Mouse (Mus musculus) embryo, embryonic 9.5 days (tissue): ENCODE measurements at regions not wholly inside any gene's neighbourhood (a gene's known extent, or its start where the extent isn't known, plus 50 kb on each side); places are given as distances from the start of the nearest gene placed in this dataset.
A peak's percentile ranks its signal among the peaks of the same experiment; 100 is the strongest.

Source experiments
- DNase-seq: peaks from one replicate; pipeline ENCODE4 v3.0.0-alpha.2; 2017; ENCODE audit errors: extremely low spot score

DNA sequence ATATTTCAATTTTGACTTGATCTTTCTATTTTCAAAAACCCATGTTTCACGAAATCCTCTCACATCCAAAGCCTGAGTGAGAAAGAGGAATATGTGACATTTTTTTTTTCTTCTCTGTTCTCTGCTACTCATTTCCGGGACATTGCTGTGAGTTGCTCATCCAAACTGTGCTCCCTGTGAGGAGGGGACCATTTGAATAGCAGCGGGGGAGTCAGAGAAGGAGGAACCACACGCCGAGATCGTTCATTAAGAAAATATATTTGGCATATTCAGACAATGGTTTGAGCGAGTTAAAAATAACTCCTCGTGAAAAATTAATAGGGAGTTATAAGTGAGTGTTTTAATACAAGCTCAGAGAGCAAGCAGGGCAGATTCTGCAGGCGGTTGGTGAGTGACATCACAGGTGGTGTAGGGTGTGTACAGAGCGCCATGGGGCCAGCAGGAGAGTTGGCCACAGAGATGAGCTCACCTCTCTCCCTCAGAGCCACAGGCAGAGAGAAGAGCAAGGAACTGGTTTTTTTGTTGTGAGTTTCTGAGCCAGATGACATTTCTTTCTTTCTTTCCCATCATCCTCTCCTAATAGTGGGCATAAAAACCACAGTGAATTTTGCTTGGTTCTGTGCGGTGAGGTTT, 54.4 kb upstream of the Calcoco1 start:
- DNase-seq = no peak

GRCm38 (mm10) chr15:102780626-102781025, 58.6 kb upstream of the Calcoco1 start:
- no peak for DNase-seq

DNA sequence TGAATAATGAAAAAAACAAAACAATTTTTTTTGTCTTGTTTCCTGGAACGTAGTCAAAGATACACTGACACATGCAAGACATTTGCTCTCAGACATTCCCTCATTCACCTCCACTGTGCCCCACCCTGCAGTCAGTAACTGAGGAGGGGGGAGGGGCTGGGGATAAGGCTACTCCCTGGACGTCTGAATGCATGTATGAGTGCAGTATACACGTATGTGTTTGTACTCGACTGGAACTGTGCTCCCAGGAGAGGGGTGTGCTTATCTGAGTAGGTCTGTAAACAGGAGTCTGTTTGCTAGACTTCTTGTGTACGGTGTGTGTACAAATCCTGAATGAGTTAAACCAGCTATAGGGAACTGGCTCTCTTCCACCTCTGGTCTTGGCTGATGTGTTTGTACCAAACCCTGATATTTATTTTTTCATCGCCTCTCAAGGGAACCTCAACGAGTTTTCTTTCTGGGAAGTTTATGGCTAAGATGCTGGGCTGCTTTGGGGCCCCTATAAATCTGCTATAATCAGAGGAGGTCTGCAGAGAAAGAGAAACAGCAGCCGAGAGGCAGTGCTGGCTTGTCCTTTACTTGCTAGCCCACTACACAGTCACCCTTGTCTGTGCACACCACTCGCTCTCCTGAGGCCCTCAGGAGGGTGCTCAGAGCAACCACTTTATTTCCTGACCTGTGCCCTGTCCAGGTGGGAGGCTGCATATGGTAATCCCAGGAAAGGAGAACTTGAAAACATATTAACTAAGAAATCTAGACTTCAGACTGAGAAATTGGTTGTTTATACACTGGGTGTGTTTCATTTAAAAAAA, 61.2 kb upstream of the Calcoco1 start:
- DNase-seq = no peak

GRCm38 (mm10) chr15:102785055-102785820, 63.3 kb upstream of the Calcoco1 start:
- peak; percentile 66 for DNase-seq

GRCm38 (mm10) chr15:102788846-102789518, 67.0 kb upstream of the Calcoco1 start:
- peak; percentile 38 for DNase-seq

DNA sequence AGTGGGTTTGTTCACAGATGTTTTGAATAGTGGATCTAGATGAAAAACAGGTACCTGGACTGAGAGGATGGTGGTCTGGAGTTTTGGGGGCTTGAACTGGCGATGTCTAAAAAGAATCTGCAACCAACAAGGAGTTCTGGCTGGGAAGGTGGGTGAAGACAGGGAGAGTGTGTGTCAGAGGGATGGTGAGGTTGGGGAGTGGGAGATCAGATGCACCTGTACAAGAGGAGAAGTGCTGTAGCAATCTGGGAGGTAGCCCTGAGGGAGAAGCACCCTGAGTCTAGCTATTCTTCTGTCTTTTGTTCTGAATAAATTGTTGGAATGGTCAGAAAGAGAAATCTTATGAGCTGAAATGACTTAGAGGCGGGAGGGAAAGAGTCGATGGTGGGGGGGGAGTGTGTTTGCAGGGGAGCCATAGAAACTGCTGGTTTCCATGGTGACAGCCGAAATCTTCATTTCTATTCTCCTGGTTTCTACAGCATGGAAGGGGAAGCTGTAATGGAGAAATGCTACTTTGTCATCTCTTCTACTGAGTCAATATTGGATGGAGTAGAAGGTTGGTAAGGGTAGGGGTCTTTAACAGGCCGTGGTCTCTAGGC, 75.1 kb upstream of the Calcoco1 start:
- DNase-seq = no peak

DNA sequence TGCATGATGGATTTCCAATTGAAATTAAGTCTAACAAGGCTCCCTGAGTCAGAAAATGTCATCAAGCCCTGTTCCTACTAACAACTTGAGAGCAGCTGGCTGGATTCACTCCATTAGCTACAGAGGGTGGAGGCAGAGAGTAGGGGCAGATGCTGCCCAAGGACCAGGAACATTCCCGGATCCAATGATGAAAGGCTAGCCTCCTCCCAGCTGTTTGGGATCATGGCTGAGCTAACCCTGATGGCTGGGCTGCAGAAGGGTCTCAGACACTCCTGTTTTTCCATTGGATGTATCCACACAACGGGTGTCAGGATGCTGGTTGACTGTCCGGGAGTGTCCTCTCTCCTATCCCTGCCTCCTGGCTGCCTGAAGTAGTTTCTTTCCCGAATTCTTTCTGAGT, 78.1 kb upstream of the Calcoco1 start:
- DNase-seq = no peak

GRCm38 (mm10) chr15:102802265-102802813, 80.4 kb upstream of the Calcoco1 start:
- no peak for DNase-seq

DNA sequence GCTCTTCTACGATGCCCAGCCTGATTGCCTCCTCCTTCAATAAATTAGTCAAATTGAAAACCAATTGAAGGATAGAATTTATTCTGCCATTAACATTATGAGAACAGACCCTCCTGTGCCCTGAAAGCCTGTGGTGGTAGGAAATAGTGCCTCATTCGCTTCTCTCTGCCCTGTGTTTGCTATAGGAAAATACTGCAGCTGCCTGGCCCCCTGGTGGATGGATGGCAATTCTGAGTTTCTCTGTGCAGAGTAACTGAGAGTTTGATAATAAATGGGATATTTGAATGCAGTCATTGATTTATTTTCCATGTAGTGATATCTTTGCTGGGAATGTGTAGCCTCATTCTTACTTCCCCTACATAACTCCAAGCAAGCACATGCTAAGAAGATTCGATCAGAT, 85.4 kb upstream of the Calcoco1 start:
- no peak for DNase-seq

DNA sequence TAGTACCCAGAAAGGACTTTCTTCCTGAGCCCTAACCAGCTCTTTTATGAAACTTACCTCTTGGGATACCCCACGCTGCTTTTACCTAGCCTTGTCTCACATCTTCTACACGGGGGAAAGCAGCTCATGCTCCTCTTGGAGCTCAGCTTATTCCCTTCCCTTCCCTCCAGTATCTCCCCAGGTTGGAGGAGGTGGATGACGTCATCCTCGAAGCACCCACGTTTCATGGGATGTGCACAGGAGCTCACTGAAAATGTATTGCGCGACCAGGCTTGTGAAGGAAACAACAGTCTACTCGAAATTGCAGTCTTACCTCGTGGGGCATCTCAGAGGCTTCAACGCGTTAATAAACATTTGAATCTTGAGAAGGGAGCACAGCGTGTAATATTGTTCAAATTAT, 97.2 kb upstream of the Calcoco1 start:
- DNase-seq = no peak

GRCm38 (mm10) chr15:102839688-102840087, 81.2 kb upstream of the Hoxc13 start:
- no peak for DNase-seq

GRCm38 (mm10) chr15:102862374-102862773, 58.5 kb upstream of the Hoxc13 start:
- no peak for DNase-seq

- DNase-seq = no peak
These were observed 54.1 kb upstream of the Hoxc13 start for GRCm38 (mm10) chr15:102866788-102867187.
